Comparison of ENCODE assay signal across 17 mouse cellular contexts in genomic region chr13:110038521-110038920, GRCm38 (mm10).
"Had no signal": no experiment of that assay in that cellular context is flagged by ENCODE, and none has a peak within 500 bp of the region (broad histone marks: within the 10 kb centered on the region; RNA-seq: fewer than 3 reads in every experiment).

No protein-coding gene starts in this region.

- H3K36me3 ChIP-seq: neural tube, embryonic 12.5 days; neural tube, embryonic 13.5 days; neural tube, embryonic 15.5 days; stomach, embryonic 15.5 days had no signal

- DNase-seq: retina, postnatal 1 day; right cerebral cortex, adult 18-20 months; right cerebral cortex, postnatal 14 days; right cerebral cortex, postnatal 25 days; right cerebral cortex, postnatal 4 days; spleen, adult 18-20 months; thymus, adult 18-20 months; thymus, adult 2 months; thymus, postnatal 14 days; thymus, postnatal 25 days; thymus, postnatal 36 days; thymus, postnatal 4 days had no signal

- H3K9ac ChIP-seq: neural tube, embryonic 12.5 days; neural tube, embryonic 13.5 days; neural tube, embryonic 15.5 days; stomach, embryonic 15.5 days had no signal

- H3K4me2 ChIP-seq: neural tube, embryonic 12.5 days; neural tube, embryonic 13.5 days; neural tube, embryonic 15.5 days; stomach, embryonic 15.5 days had no signal

- H3K27ac ChIP-seq: neural tube, embryonic 12.5 days; neural tube, embryonic 13.5 days; neural tube, embryonic 15.5 days; stomach, embryonic 15.5 days; stomach, postnatal 0 days had no signal

- H3K4me1 ChIP-seq: neural tube, embryonic 12.5 days; neural tube, embryonic 13.5 days; neural tube, embryonic 15.5 days; stomach, embryonic 15.5 days had no signal

- H3K27me3 ChIP-seq: neural tube, embryonic 12.5 days; neural tube, embryonic 13.5 days; neural tube, embryonic 15.5 days; stomach, embryonic 15.5 days had no signal

- H3K9me3 ChIP-seq: neural tube, embryonic 12.5 days; neural tube, embryonic 13.5 days; neural tube, embryonic 15.5 days; stomach, embryonic 15.5 days had no signal

- H3K4me3 ChIP-seq: neural tube, embryonic 12.5 days; neural tube, embryonic 13.5 days; neural tube, embryonic 15.5 days; stomach, embryonic 15.5 days had no signal
